Mouse (Mus musculus) Patski (cell line): ENCODE results near the gene Jmjd8. TPM values are rescaled to one million over a fixed set of nuclear protein-coding genes. Genes with fewer than 3 reads are reported as not detected.

ENCODE experiments used
- ATAC-seq: fragments of 100-300 bp; one replicate; pipeline ENCODE4 v1.8.0; 2021
- CTCF ChIA-PET: fragments of 350-600 bp; sonication (Branson Sonifier 250); formaldehyde crosslinking; loops from one replicate; lab custom pipeline; 2022; ENCODE audit warnings: inconsistent platforms; lab: Charles Lee
- POLR2A ChIA-PET: fragments of 350-600 bp; sonication (Branson Sonifier 250); formaldehyde crosslinking; loops from one replicate; lab custom pipeline; 2022; ENCODE audit warnings: antibody characterized with exemption, inconsistent platforms; lab: Charles Lee
- DNase-seq: peaks from one replicate; pipeline ENCODE4 v3.0.0-alpha.2; 2011; ENCODE audit warnings: low read depth, low spot score
- H3K27me3 ChIP-seq: fragments of 371-371 bp; one replicate; pipeline ENCODE4 v1.5.1; 2021
- CTCF ChIP-seq: fragments of 100-300 bp; IDR thresholded peaks from one replicate; pipeline ENCODE4 v1.5.1; 2021
- in situ Hi-C: fragments of 300-500 bp; cut with MboI; formaldehyde crosslinking; loops from 3 replicates; pipeline ENCODE4 v1.11.1; 2018; ENCODE audit warnings: low pct_unique_long_range_greater_than_20kb, mixed read lengths
- polyA plus RNA-seq: library from polyadenylated mRNA; unstranded; gene quantifications from one replicate; pipeline ENCODE4 v1.2.3, GENCODE M21; 2021

Gene Jmjd8
- polyA plus RNA-seq, 1 experiment from 2014 or later: 22.9 TPM

DNA sequence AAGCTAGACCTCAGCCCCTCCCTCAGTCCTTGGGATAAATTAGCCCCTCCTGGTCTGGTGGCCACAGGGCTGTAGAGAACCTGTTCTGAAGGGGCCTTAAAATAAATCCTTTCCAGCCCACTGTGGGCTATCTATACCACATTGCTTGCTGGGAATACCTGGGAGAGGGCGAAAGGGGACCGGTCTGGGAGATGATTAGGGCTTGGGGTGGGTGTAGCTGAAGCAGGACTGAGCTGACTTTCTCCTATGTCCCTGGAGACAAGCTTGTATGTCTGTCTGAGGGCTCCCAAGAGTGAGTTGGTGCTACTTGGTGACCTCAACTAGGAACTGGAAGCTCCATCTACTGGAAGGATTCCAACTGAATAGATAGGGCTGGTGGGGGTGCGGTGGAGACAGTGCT, 48.4 kb downstream of the Jmjd8 start:
- in situ Hi-C loops: no loop called here
- no peak for TF ChIP-seq CTCF
- ChIA-PET POLR2A (interaction anchor here (1.4 kb wide), 1 partner anchor 9 kb away, joined by 8 read pairs; the partner anchor contains the start of gene Mcrip2), CTCF (no interaction called here)
- no peaks in the 10 kb centered on the region for H3K27me3 ChIP-seq
- ATAC-seq (no peak), DNase-seq (no peak)

DNA sequence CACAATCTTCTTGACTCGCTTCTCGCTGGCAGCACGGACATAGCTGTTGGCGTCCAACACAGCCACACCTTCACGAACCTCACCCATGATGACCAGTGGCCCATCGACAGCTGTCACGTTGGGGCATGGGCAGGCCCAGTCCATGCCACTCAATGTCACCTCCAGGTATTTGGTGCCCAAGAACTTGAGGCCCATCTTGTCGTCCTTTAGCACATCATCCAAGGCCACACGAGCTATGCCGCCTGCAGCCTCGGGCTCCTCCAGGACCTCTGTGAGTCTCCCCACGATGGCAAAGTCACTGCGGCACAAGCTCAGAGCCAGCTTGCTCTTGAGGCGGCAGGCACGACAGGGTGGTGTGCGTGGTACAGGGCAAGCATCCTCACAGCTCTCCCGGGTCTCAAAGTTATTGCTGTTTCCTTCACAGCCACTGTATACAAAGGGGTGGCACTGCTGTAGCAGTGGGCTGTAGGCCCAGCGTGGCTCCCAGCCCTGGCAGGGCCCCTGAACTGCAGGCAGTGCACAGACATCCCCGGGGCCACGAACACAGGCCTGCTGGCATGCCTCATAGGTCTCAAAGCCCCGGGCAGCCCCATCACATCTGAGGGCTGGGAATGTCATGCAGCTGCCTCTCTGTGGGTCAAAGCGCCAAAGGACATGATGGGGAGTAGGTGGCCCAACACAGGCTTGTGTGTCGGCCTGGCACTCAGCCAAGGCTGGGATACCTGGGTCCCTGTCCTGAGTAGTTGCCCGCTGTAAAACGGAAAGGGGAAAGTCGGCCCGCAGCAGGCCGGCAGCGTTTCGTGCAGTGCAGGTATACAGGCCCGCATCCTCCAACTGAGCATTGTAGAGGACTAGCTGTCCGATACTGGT, 49.3 kb downstream of the Jmjd8 start:
- CTCF ChIA-PET: no interaction called here
- no peak for TF ChIP-seq CTCF
- in situ Hi-C loops: no loop called here
- no peak for DNase-seq
- no peaks in the 10 kb centered on the region for H3K27me3 ChIP-seq
- no peak for ATAC-seq
- POLR2A ChIA-PET: interaction anchor here (1.4 kb wide), 1 partner anchor 10 kb away, joined by 8 read pairs; the partner anchor contains the start of gene Mcrip2

DNA sequence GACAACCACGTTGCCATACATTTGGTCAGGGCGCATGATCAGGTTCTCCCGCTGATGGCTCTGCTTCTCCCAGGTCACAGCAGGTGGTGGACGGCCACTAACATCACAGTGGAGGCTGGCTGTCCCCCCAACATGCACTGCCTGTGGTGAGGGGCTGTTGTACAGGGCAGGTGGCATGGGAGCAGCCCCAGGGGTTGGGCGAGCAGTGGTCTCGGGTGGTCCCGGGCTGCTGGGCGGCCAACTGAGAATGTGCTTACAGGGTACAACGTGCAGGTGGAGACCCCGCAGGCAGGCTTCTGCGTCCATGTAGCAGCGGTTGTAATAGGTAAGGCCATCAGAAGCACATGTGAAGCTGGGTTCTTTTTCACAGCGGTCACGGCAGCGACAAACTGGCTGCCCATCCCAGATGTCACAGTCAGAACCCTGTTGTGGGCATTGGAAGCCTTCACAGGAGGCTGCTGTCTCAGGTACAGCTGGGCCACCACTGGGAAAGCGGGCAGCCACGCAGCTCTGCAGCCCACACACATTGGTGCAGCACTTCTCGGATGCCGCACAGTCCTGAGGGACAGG, 50.0 kb downstream of the Jmjd8 start:
- in situ Hi-C loops: no loop called here
- no peak for ATAC-seq
- H3K27me3 ChIP-seq: no peaks in the 10 kb centered on the region
- no peak for TF ChIP-seq CTCF
- DNase-seq: no peak
- POLR2A ChIA-PET: interaction anchor here (1.4 kb wide), 1 partner anchor 10 kb away, joined by 3 read pairs; the partner anchor contains the start of gene Mcrip2
- CTCF ChIA-PET: interaction anchor here (1.2 kb wide), 2 partner anchors 10 to 139 kb away, joined by 3 to 4 read pairs; partner anchors contain the start of gene Mcrip2

DNA sequence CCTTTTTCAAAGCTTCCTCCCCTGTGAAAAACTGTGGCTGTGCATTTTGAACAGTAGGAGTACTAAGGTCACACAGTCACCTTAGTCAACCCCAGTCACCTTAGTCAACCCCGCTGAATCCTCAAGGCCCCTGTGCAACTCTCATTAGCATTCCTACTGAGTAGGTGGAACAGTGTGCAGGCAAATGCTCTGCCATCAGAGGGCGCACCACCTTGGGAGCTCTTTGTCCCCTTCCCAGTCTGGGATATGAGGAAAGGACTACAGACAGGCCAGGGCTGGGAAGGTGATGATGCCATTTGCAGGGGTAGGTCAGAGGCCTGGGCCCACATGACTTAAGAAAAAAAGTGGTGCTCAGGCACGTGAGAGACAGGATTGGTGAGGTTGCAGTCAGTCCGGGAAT, 50.6 kb downstream of the Jmjd8 start:
- no peak for DNase-seq
- in situ Hi-C loops: no loop called here

DNA sequence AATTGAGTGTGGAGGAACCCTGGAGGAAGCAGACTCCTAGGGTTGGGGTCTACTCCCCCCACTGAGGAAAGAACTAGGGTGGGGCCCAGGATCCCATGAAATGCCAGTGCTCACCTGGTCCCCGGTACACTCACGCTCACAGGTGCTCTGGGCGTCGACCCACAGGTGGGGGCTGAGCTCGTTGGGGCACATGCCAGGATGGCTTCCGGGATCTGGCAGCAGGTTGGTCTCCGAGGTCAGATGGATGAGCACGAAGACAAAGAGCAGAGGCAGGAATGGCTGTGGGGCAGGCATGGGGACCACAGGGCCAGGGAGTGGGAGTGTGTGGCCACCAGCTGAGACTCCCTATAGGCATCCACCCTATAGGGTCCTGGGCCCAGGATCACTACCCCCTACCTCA, 51.1 kb downstream of the Jmjd8 start:
- no peaks in the 10 kb centered on the region for H3K27me3 ChIP-seq
- no peak for TF ChIP-seq CTCF
- DNase-seq (no peak), ATAC-seq (no peak)
- ChIA-PET CTCF (interaction anchor here (0.7 to 1.2 kb wide), 4 partner anchors 11 to 137 kb away, joined by 3 to 4 read pairs (median 3); partner anchors contain the start of gene Mcrip2), POLR2A (interaction anchor here (1.4 kb wide), 1 partner anchor 11 kb away, joined by 3 read pairs; the partner anchor contains the start of gene Mcrip2)
- in situ Hi-C loops: no loop called here

More for the DNA sequence above, 50.6 kb downstream of the Jmjd8 start:
- ChIA-PET POLR2A (interaction anchor here (1.4 kb wide), 1 partner anchor 11 kb away, joined by 3 read pairs; the partner anchor contains the start of gene Mcrip2), CTCF (interaction anchor here (0.7 to 1.2 kb wide), 4 partner anchors 11 to 138 kb away, joined by 3 to 4 read pairs (median 3); partner anchors contain the start of gene Mcrip2)
- no peak for TF ChIP-seq CTCF
- H3K27me3 ChIP-seq: no peaks in the 10 kb centered on the region
- no peak for ATAC-seq

DNA sequence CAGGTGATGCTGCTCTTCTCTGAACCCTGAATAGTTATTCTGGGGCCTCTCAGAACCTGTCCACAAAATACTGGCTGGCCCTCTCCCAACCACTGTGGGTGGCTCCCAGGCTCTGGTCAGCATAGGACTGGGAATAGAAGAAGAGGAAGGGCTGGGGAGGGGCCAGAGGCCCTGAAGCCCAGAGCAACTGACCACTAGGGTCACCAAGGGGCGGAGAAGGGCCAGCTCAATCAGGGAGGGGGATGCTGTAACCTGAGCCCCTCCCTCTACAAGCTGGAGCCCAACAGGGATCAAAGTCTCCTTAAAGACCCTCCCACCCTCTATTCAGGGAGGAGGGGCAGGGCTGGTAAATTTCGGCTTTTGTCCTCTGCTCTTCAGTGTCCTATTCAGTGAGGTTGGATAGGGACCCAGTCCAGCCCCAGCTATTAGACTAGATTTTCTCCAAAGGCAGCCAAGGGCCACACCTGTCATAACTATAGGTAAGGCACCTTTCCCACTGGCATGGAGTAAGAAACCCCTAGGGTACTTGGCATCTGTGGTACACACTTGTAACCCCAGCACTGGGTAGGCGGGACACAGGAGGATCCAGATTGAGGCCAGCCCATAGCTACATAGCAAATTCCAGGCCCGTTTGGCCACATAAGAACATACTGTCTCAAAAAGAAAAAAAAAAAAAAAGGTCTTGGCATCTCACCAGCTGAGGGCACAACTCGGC, 51.7 kb downstream of the Jmjd8 start, which contains the start of gene Wfikkn1:
Wfikkn1 (minus strand) TSS at position 663 of the 715 bp plus-strand sequence.
- in situ Hi-C loops: no loop called here
- ChIA-PET CTCF (interaction anchor here (1.2 kb wide), 1 partner anchor 45 kb away, joined by 3 read pairs; no protein-coding TSS in a partner anchor), POLR2A (interaction anchor here (1.4 kb wide), 1 partner anchor 12 kb away, joined by 3 read pairs; the partner anchor contains the start of gene Mcrip2)
- no peak for DNase-seq
- no peaks in the 10 kb centered on the region for H3K27me3 ChIP-seq
- ATAC-seq: no peak
- no peak for TF ChIP-seq CTCF

DNA sequence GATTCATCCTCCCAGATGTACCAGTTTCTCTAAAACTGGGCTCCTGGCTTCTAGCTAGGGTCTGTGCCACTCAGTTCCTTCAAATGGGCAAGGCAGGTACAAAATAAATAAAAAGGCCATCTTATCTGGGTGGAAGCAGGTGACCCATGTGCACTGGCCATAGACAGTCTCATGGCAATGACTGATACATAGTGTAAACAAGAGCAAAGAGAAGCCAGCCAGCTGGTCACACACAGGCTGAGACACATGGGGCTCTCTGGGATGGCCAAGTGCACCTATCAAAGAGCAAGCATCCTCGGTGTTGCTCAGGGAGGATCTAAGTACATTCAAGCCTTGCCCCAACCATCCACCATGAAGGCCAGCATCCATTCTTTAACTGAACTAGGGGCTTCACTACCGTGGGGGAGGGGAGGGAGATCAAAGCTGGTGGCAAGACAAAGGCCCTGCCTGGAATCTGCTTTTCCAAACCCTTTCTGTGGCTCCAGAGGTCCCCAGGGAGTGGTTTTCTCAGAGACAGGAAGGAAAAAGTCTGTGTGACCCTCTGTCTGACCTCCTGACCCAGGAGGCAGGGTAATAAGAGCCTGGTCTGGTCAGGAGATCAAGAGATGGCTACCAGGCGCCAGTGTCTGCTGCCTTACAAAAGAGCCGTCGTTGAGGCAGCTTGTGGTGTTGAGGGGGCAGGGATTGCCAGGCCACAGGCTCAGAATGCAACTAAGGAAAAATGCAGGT, 52.4 kb downstream of the Jmjd8 start:
- TF ChIP-seq CTCF: no peak
- in situ Hi-C loops: no loop called here
- no peaks in the 10 kb centered on the region for H3K27me3 ChIP-seq
- no peak for DNase-seq
- POLR2A ChIA-PET: interaction anchor here (0.7 to 0.8 kb wide), 2 partner anchors 18 to 30 kb away, joined by 3 to 4 read pairs; no protein-coding TSS in a partner anchor
- ATAC-seq: no peak
- CTCF ChIA-PET: interaction anchor here (0.9 to 1.0 kb wide), 2 partner anchors 36 to 131 kb away, joined by 4 to 5 read pairs; no protein-coding TSS in a partner anchor

Other genes starting within 250 kb of the Jmjd8 start
- 40.2 TPM for gene Lmf1, start 249.8 kb upstream of the Jmjd8 start, polyA plus RNA-seq
- not detected for gene Gng13, start 111.7 kb upstream of the Jmjd8 start, polyA plus RNA-seq
- 13.0 TPM for gene Chtf18, start 101.4 kb upstream of the Jmjd8 start, polyA plus RNA-seq
- 18.5 TPM for gene Rpusd1, start 101.2 kb upstream of the Jmjd8 start, polyA plus RNA-seq
- not detected for gene Mslnl, start 92.8 kb upstream of the Jmjd8 start, polyA plus RNA-seq
- gene Msln, start 74.5 kb upstream of the Jmjd8 start, polyA plus RNA-seq: 0.99 TPM
- 44.9 TPM for gene Narfl, start 55.1 kb upstream of the Jmjd8 start, polyA plus RNA-seq
- gene Haghl, start 43.2 kb upstream of the Jmjd8 start, polyA plus RNA-seq: 108 TPM
- 0.30 TPM for gene Ccdc78, start 42.3 kb upstream of the Jmjd8 start, polyA plus RNA-seq
- 73.5 TPM for gene Fam173a, start 36.0 kb upstream of the Jmjd8 start, polyA plus RNA-seq
- gene AC134908.4, start 33.2 kb upstream of the Jmjd8 start, polyA plus RNA-seq: 0.09 TPM
- gene Metrn, start 31.7 kb upstream of the Jmjd8 start, polyA plus RNA-seq: 39.8 TPM
- gene Fbxl16, start 19.8 kb upstream of the Jmjd8 start, polyA plus RNA-seq: 4.0 TPM
- gene Wdr24, start 5.2 kb upstream of the Jmjd8 start, polyA plus RNA-seq: 29.9 TPM
- 188 TPM for gene Stub1, start 4.5 kb downstream of the Jmjd8 start, polyA plus RNA-seq
- 5.0 TPM for gene Rhbdl1, start 8.4 kb downstream of the Jmjd8 start, polyA plus RNA-seq
- 6.0 TPM for gene Gm20683, start 12.9 kb downstream of the Jmjd8 start, polyA plus RNA-seq
- gene Rhot2, start 16.0 kb downstream of the Jmjd8 start, polyA plus RNA-seq: 96.4 TPM
- gene Wdr90, start 32.6 kb downstream of the Jmjd8 start, polyA plus RNA-seq: 27.7 TPM
- gene Mcrip2, start 39.9 kb downstream of the Jmjd8 start, polyA plus RNA-seq: 57.8 TPM
- gene Mettl26, start 46.2 kb downstream of the Jmjd8 start, polyA plus RNA-seq: 81.4 TPM
- 0.35 TPM for gene Wfikkn1, start 52.0 kb downstream of the Jmjd8 start, polyA plus RNA-seq
- gene Rab40c, start 90.9 kb downstream of the Jmjd8 start, polyA plus RNA-seq: 20.2 TPM
- gene Pigq, start 116.1 kb downstream of the Jmjd8 start, polyA plus RNA-seq: 104 TPM
- gene Nhlrc4, start 116.1 kb downstream of the Jmjd8 start, polyA plus RNA-seq: 0.05 TPM
- gene A930017K11Rik, start 123.7 kb downstream of the Jmjd8 start, polyA plus RNA-seq: 0.08 TPM
- 23.7 TPM for gene Capn15, start 156.9 kb downstream of the Jmjd8 start, polyA plus RNA-seq
- gene Rab11fip3, start 240.7 kb downstream of the Jmjd8 start, polyA plus RNA-seq: 35.9 TPM